Mouse (Mus musculus) forebrain, embryonic 12.5 days (tissue): Measurements from ENCODE around the gene Snapc2. TPM values are rescaled to one million over a fixed set of nuclear protein-coding genes. Genes with fewer than 3 reads are reported as not detected.
"Not testable (repeated sequence)": the region's sequence is repeated elsewhere in the genome, so short reads cannot be mapped to it uniquely, and the experiment has no call there.

Experiments used
- ATAC-seq: fragments of 200-750 bp; cut with Nextera tagmentation; 2 replicates; pipeline ENCODE4 v1.8.0; 2017; ENCODE audit warnings: moderate TSS enrichment; ENCODE audit not compliant: low FRiP score
- H3K27ac ChIP-seq: fragments of 300-500 bp; sonication (generic); 2 replicates; pipeline ENCODE4 v1.5.1; 2016; ENCODE audit warnings: mild to moderate bottlenecking
- H3K27me3 ChIP-seq: fragments of 300-500 bp; sonication (generic); 2 replicates; pipeline ENCODE4 v1.6.1; 2016; ENCODE audit warnings: mild to moderate bottlenecking
- H3K36me3 ChIP-seq: fragments of 300-500 bp; sonication (generic); replicated peaks from 2 replicates; pipeline ENCODE4 v1.6.1; 2016; ENCODE audit warnings: mild to moderate bottlenecking
- H3K4me1 ChIP-seq: fragments of 300-500 bp; sonication (generic); 2 replicates; pipeline ENCODE4 v1.6.1; 2016
- H3K4me2 ChIP-seq: fragments of 300-500 bp; sonication (generic); 2 replicates; pipeline ENCODE4 v1.6.1; 2016; ENCODE audit warnings: mild to moderate bottlenecking, moderate library complexity
- H3K4me3 ChIP-seq: fragments of 300-500 bp; sonication (generic); replicated peaks from 2 replicates; pipeline ENCODE4 v1.5.1; 2016; ENCODE audit warnings: mild to moderate bottlenecking
- H3K9ac ChIP-seq: fragments of 300-500 bp; sonication (generic); 2 replicates; pipeline ENCODE4 v1.6.1; 2016; ENCODE audit warnings: mild to moderate bottlenecking
- H3K9me3 ChIP-seq: fragments of 300-500 bp; sonication (generic); 2 replicates; pipeline ENCODE4 v1.6.1; 2016
- WGBS: fragments of 180-500 bp; shearing (Covaris S2); methylation state at CpG from one replicate; pipeline ENCODE4 v1.1.7; 2016; 5-methylcytosine and 5-hydroxymethylcytosine counted together
- polyA plus RNA-seq: library from polyadenylated mRNA; unstranded; fragments of >200 nt; fragmentation: Nextera tagmentation; extraction: Ambion mirVana; gene quantifications from 2 replicates; pipeline ENCODE4 v1.2.1, GENCODE M21; 2016

The Snapc2 gene
- polyA plus RNA-seq, 1 experiment from 2014 or later: 67.2 TPM

- Histone ChIP-seq H3K36me3 (peaks cover 29% of the 10 kb centered on the region), H3K27me3 (no peaks in the 10 kb centered on the region), H3K9ac (peak overlapping the region; percentile 78), H3K4me2 (peak overlapping the region; percentile 93), H3K4me3 (peak overlapping the region; percentile 82), H3K4me1 (peaks cover 26% of the 10 kb centered on the region), H3K9me3 (no peaks in the 10 kb centered on the region), H3K27ac (peak overlapping the region; percentile 91)
- WGBS: 14% methylated on average over 19 of the region's 19 CpGs
- peak; percentile 23; the same call in 1 of the 2 replicates for ATAC-seq
Observed at GRCm38 (mm10) chr8:4239193-4239890, 13.5 kb upstream of the Snapc2 start.

GRCm38 (mm10) chr8:4245061-4245460 lies 7.8 kb upstream of the Snapc2 start:
- Histone ChIP-seq H3K9me3 (no peaks in the 10 kb centered on the region), H3K9ac (no peak overlapping the region), H3K4me2 (no peak overlapping the region), H3K27me3 (peaks cover 21% of the 10 kb centered on the region), H3K27ac (no peak overlapping the region), H3K36me3 (peaks cover 73% of the 10 kb centered on the region), H3K4me3 (no peak overlapping the region), H3K4me1 (peaks cover 15% of the 10 kb centered on the region)
- 97% methylated on average over 5 of the region's 5 CpGs for WGBS
- ATAC-seq: no peak

GRCm38 (mm10) chr8:4245737-4246136 lies 7.1 kb upstream of the Snapc2 start:
- Histone ChIP-seq H3K9me3 (no peaks in the 10 kb centered on the region), H3K4me2 (no peak overlapping the region), H3K4me3 (no peak overlapping the region), H3K36me3 (peaks cover 73% of the 10 kb centered on the region), H3K27ac (no peak overlapping the region), H3K27me3 (peaks cover 21% of the 10 kb centered on the region), H3K9ac (no peak overlapping the region), H3K4me1 (peaks cover 14% of the 10 kb centered on the region)
- 85% methylated on average over 13 of the region's 13 CpGs for WGBS
- ATAC-seq: no peak

GRCm38 (mm10) chr8:4247241-4247640 lies 5.6 kb upstream of the Snapc2 start:
- Histone ChIP-seq H3K27ac (no peak overlapping the region), H3K4me3 (no peak overlapping the region), H3K27me3 (peaks cover 21% of the 10 kb centered on the region), H3K4me1 (peaks cover 15% of the 10 kb centered on the region), H3K9me3 (no peaks in the 10 kb centered on the region), H3K9ac (no peak overlapping the region), H3K36me3 (peaks cover 65% of the 10 kb centered on the region), H3K4me2 (no peak overlapping the region)
- ATAC-seq: no peak
- 91% methylated on average over 8 of the region's 8 CpGs for WGBS

- Histone ChIP-seq H3K4me3 (no peak within 1 kb of the TSS), H3K4me1 (peaks cover 19% of the 10 kb centered on the region), H3K27me3 (peaks cover 21% of the 10 kb centered on the region), H3K9me3 (no peaks in the 10 kb centered on the region), H3K27ac (no peak within 1 kb of the TSS), H3K4me2 (no peak within 1 kb of the TSS), H3K9ac (0 out of 2 replicates have a peak within 1 kb of the TSS, but pooled peaks have one; percentile 29), H3K36me3 (peaks cover 57% of the 10 kb centered on the region)
- WGBS: 76% methylated on average over 15 of the region's 15 CpGs
- no peak for ATAC-seq
Observed at GRCm38 (mm10) chr8:4247951-4248540, 4.8 kb upstream of the Snapc2 start, which contains the start of gene Tgfbr3l. TSS of gene Tgfbr3l (plus strand) at chr8:4248214.

- WGBS: 12% methylated on average over 29 of the region's 29 CpGs
- Histone ChIP-seq H3K4me3 (no peak overlapping the region), H3K27ac (no peak overlapping the region), H3K27me3 (peaks cover 21% of the 10 kb centered on the region), H3K9ac (0 out of 2 replicates have a peak overlapping the region, but pooled peaks have one; percentile 29), H3K9me3 (no peaks in the 10 kb centered on the region), H3K36me3 (peaks cover 46% of the 10 kb centered on the region), H3K4me2 (0 out of 2 replicates have a peak overlapping the region, but pooled peaks have one; percentile 1), H3K4me1 (peaks cover 27% of the 10 kb centered on the region)
- no peak for ATAC-seq
Observed at GRCm38 (mm10) chr8:4249213-4249612, 3.7 kb upstream of the Snapc2 start.

- no peak overlapping the region for H3K4me2 ChIP-seq
- 28% methylated on average over 26 of the region's 26 CpGs for WGBS
- H3K9ac ChIP-seq: no peak overlapping the region
- H3K27ac ChIP-seq: no peak overlapping the region
- H3K27me3 ChIP-seq: peaks cover 21% of the 10 kb centered on the region
- H3K9me3 ChIP-seq: no peaks in the 10 kb centered on the region
- peaks cover 30% of the 10 kb centered on the region for H3K4me1 ChIP-seq
- peaks cover 45% of the 10 kb centered on the region for H3K36me3 ChIP-seq
- H3K4me3 ChIP-seq: no peak overlapping the region; the same call in 1 of the 2 replicates
- ATAC-seq: peak; percentile 21
Observed at GRCm38 (mm10) chr8:4250306-4250970, 2.4 kb upstream of the Snapc2 start.

GRCm38 (mm10) chr8:4252116-4252760 lies 642 bp upstream of the Snapc2 start:
- peaks cover 44% of the 10 kb centered on the region for H3K36me3 ChIP-seq
- H3K27me3 ChIP-seq: peaks cover 21% of the 10 kb centered on the region
- peak overlapping the region; percentile 95 for H3K27ac ChIP-seq

GRCm38 (mm10) chr8:4254001-4254400 lies 1.1 kb downstream of the Snapc2 start:
- H3K27ac ChIP-seq: peak overlapping the region; percentile 95
- 55% methylated on average over 6 of the region's 6 CpGs for WGBS
- H3K4me2 ChIP-seq: peak overlapping the region; percentile 69
- H3K27me3 ChIP-seq: peaks cover 8% of the 10 kb centered on the region; the same call in 1 of the 2 replicates
- H3K9me3 ChIP-seq: no peaks in the 10 kb centered on the region
- H3K9ac ChIP-seq: peak overlapping the region; percentile 90; the same call in 1 of the 2 replicates
- peaks cover 38% of the 10 kb centered on the region for H3K36me3 ChIP-seq
- H3K4me1 ChIP-seq: peaks cover 46% of the 10 kb centered on the region
- H3K4me3 ChIP-seq: peak overlapping the region; percentile 88
- no peak for ATAC-seq

More at GRCm38 (mm10) chr8:4252116-4252760, 642 bp upstream of the Snapc2 start:
- Histone ChIP-seq H3K9me3 (no peaks in the 10 kb centered on the region), H3K4me2 (peak overlapping the region; percentile 69), H3K4me3 (peak overlapping the region; percentile 88), H3K9ac (peak overlapping the region; percentile 90; the same call in 1 of the 2 replicates), H3K4me1 (peaks cover 38% of the 10 kb centered on the region)
- 49% methylated on average over 8 of the region's 8 CpGs for whole genome bisulfite sequencing
- no peak for ATAC-seq

- peaks cover 43% of the 10 kb centered on the region for H3K36me3 ChIP-seq
- WGBS: 87% methylated on average over 7 of the region's 7 CpGs
- not testable (repeated sequence) for H3K4me3 ChIP-seq, ATAC-seq, H3K4me2 ChIP-seq, H3K27me3 ChIP-seq, H3K27ac ChIP-seq, H3K9ac ChIP-seq, H3K9me3 ChIP-seq
- H3K4me1 ChIP-seq: peaks cover 49% of the 10 kb centered on the region
Observed at GRCm38 (mm10) chr8:4255471-4255870, 2.6 kb downstream of the Snapc2 start.

- H3K27ac ChIP-seq: peak overlapping the region; percentile 43; the same call in 1 of the 2 replicates
- no peak overlapping the region; the same call in 1 of the 2 replicates for H3K9ac ChIP-seq
- 77% methylated on average over 4 of the region's 4 CpGs for WGBS
Observed at GRCm38 (mm10) chr8:4256911-4257310, 4.0 kb downstream of the Snapc2 start.

More at GRCm38 (mm10) chr8:4256911-4257310, 4.0 kb downstream of the Snapc2 start:
- no peaks in the 10 kb centered on the region for H3K9me3 ChIP-seq
- ATAC-seq: no peak
- H3K4me3 ChIP-seq: peak overlapping the region; percentile 83
- H3K27me3 ChIP-seq: no peaks in the 10 kb centered on the region
- peaks cover 45% of the 10 kb centered on the region for H3K4me1 ChIP-seq
- H3K4me2 ChIP-seq: peak overlapping the region; percentile 61
- H3K36me3 ChIP-seq: peaks cover 56% of the 10 kb centered on the region
